Mouse (Mus musculus): ENCODE measurements around the gene Gm20924.
"Not testable (repeated sequence)": the region's sequence is repeated elsewhere in the genome, so short reads cannot be mapped to it uniquely, and the experiment has no call there.

The Gm20924 gene

DNA sequence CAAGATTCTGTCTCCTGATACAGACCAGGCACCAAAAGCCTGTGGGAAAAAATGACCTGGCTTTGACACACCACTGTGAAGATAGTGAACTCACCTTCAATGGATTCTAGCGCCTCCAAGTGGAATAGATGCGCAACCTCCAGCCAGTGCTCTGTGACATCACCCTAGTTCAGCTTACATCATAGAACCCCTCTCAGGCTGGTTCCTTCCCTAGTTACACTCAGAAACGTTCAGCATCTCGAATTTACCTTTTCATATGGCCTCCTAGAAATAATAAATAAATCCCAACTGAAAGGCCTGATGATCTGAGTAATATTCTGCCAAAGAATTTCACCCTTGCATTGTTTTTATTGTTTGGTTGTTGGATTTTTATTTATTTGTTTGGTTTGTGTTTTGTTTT is at the start of gene Gm20924:
TSS of gene Gm20924 (minus strand) at position 101 of the 400 bp plus-strand sequence.
- DNase-seq (ENCODE audit: low spot score in 2 of 2), result not testable (repeated sequence)
